Mouse (Mus musculus) left cerebral cortex, postnatal 10 days (tissue): ENCODE measurements around the gene Hist1h2bc. TPM values are rescaled to one million over a fixed set of nuclear protein-coding genes. Genes with fewer than 3 reads are reported as not detected.

Experiments
- microRNA-seq: library from miRNA; unstranded; fragments of <30 nt; microRNA quantifications from one replicate; pipeline ENCODE4 v1.2.0, GENCODE M21; 2022
- total RNA-seq, 2 experiments: library from RNA; stranded (reverse); gene quantifications; 2 replicates each; pipeline ENCODE4 v1.2.3; 2021

Hist1h2bc gene
- total RNA-seq, 2 experiments from 2014 or later: 17.4 to 21.2 TPM

Small RNA genes lying within 50 kb of the gene (microRNA-seq; reads per million reads assigned to microRNA genes)
- not detected for gene Gm44350

Other genes with a start within 250 kb of the Hist1h2bc start
- gene Btn1a1, start 218.3 kb upstream of the Hist1h2bc start, total RNA-seq: not detected
- gene Btn2a2, start 195.3 kb upstream of the Hist1h2bc start, total RNA-seq: under 1 TPM; 0.75 to 0.88 TPM
- 100 to 1,000 TPM; 265 to 270 TPM for gene Hist1h4h, start 153.1 kb upstream of the Hist1h2bc start, total RNA-seq
- gene Hist1h2af, start 150.3 kb upstream of the Hist1h2bc start, total RNA-seq: 10 to 100 TPM; 27.0 to 28.3 TPM
- 10 to 100 TPM in 1 of 2 experiments, 1 to 10 TPM in 1; 9.7 to 10.4 TPM for gene Hist1h3g, start 148.8 kb upstream of the Hist1h2bc start, total RNA-seq
- 1 to 10 TPM; 1.4 to 1.7 TPM for gene Hist1h2bh, start 140.8 kb upstream of the Hist1h2bc start, total RNA-seq
- gene Hist1h3f, start 140.1 kb upstream of the Hist1h2bc start, total RNA-seq: 10 to 100 TPM; 22.6 to 23.0 TPM
- 100 to 1,000 TPM; 148 to 159 TPM for gene Hist1h4f, start 132.6 kb upstream of the Hist1h2bc start, total RNA-seq
- gene Hist1h1d, start 130.9 kb upstream of the Hist1h2bc start, total RNA-seq: 1 to 10 TPM; 4.5 to 5.3 TPM
- 10 to 100 TPM; 65.0 to 81.2 TPM for gene Hist1h3e, start 121.8 kb upstream of the Hist1h2bc start, total RNA-seq
- 10 to 100 TPM in 1 of 2 experiments, 1 to 10 TPM in 1; 9.5 to 14.3 TPM for gene Hist1h2ae, start 113.0 kb upstream of the Hist1h2bc start, total RNA-seq
- gene Hist1h2bg, start 112.8 kb upstream of the Hist1h2bc start, total RNA-seq: 100 to 1,000 TPM in 1 of 2 experiments, 10 to 100 TPM in 1; 94.0 to 103 TPM
- 10 to 100 TPM; 38.1 to 39.3 TPM for gene Hist1h2bf, start 110.0 kb upstream of the Hist1h2bc start, total RNA-seq
- gene Hist1h2ad, start 109.8 kb upstream of the Hist1h2bc start, total RNA-seq: 1 to 10 TPM; 5.8 to 9.4 TPM
- 1 to 10 TPM; 8.4 to 9.1 TPM for gene Hist1h3d, start 108.4 kb upstream of the Hist1h2bc start, total RNA-seq
- 100 to 1,000 TPM; 134 to 145 TPM for gene Hist1h4d, start 102.6 kb upstream of the Hist1h2bc start, total RNA-seq
- gene Hist1h2be, start 63.1 kb upstream of the Hist1h2bc start, total RNA-seq: 1 to 10 TPM; 6.8 to 7.2 TPM
- gene Hist1h1e, start 61.6 kb upstream of the Hist1h2bc start, total RNA-seq: 10 to 100 TPM; 62.5 to 68.0 TPM
- gene Hist1h2ac, start 251 bp upstream of the Hist1h2bc start, total RNA-seq: 1 to 10 TPM; 2.4 to 2.9 TPM
- not detected for gene Hist1h1t, start 11.6 kb downstream of the Hist1h2bc start, total RNA-seq
- gene Hist1h4c, start 14.3 kb downstream of the Hist1h2bc start, total RNA-seq: 100 to 1,000 TPM in 1 of 2 experiments, 10 to 100 TPM in 1; 94.0 to 104 TPM
- 1 to 10 TPM; 2.0 to 2.5 TPM for gene Hfe, start 26.7 kb downstream of the Hist1h2bc start, total RNA-seq
- gene Hist1h1c, start 54.6 kb downstream of the Hist1h2bc start, total RNA-seq: 10 to 100 TPM; 75.9 to 81.0 TPM
- 10 to 100 TPM; 13.2 to 15.0 TPM for gene Hist1h3c, start 61.4 kb downstream of the Hist1h2bc start, total RNA-seq
- 10 to 100 TPM; 25.4 to 26.6 TPM for gene Hist1h2bb, start 62.5 kb downstream of the Hist1h2bc start, total RNA-seq
- gene Hist1h2ab, start 66.9 kb downstream of the Hist1h2bc start, total RNA-seq: 10 to 100 TPM; 43.9 to 44.2 TPM
- gene Hist1h3b, start 68.1 kb downstream of the Hist1h2bc start, total RNA-seq: 10 to 100 TPM; 37.4 to 47.0 TPM
- gene Hist1h4b, start 72.8 kb downstream of the Hist1h2bc start, total RNA-seq: 10 to 100 TPM; 79.7 to 80.1 TPM
- gene Hist1h4a, start 77.0 kb downstream of the Hist1h2bc start, total RNA-seq: 10 to 100 TPM; 77.4 to 83.3 TPM
- gene Hist1h3a, start 78.2 kb downstream of the Hist1h2bc start, total RNA-seq: 10 to 100 TPM; 53.3 to 58.4 TPM
- gene Hist1h1a, start 79.5 kb downstream of the Hist1h2bc start, total RNA-seq: 10 to 100 TPM; 32.9 to 36.8 TPM
- under 1 TPM; 0.36 to 0.54 TPM for gene Trim38, start 85.7 kb downstream of the Hist1h2bc start, total RNA-seq
- not detected for gene Slc17a2, start 122.8 kb downstream of the Hist1h2bc start, total RNA-seq
- under 1 TPM; 0.19 to 0.28 TPM for gene Slc17a3, start 155.2 kb downstream of the Hist1h2bc start, total RNA-seq
- gene Slc17a1, start 183.6 kb downstream of the Hist1h2bc start, total RNA-seq: not detected
- gene Slc17a4, start 230.8 kb downstream of the Hist1h2bc start, total RNA-seq: not detected
- gene Hist1h2ba, start 250.0 kb downstream of the Hist1h2bc start, total RNA-seq: not detected